Mouse (Mus musculus) lung, postnatal 0 days (tissue): ENCODE measurements at regions not wholly inside any gene's neighbourhood (a gene's known extent, or its start where the extent isn't known, plus 50 kb on each side); places are given as distances from the start of the nearest gene placed in this dataset.

Experiments used
- ATAC-seq: fragments of 200-750 bp; cut with Nextera tagmentation; 2 replicates; pipeline ENCODE4 v1.8.0; 2017; ENCODE audit warnings: moderate library complexity
- DNase-seq: peaks from one replicate; pipeline ENCODE4 v3.0.0-alpha.2; 2016; ENCODE audit warnings: low spot score
- H3K27ac ChIP-seq: fragments of 300-500 bp; sonication (generic); 2 replicates; pipeline ENCODE4 v1.5.1; 2014; ENCODE audit warnings: antibody characterized with exemption, mild to moderate bottlenecking, low read length, mixed read lengths
- H3K27me3 ChIP-seq: fragments of 300-500 bp; sonication (generic); replicated peaks from 2 replicates; pipeline ENCODE4 v1.6.1; 2014; ENCODE audit warnings: low read length, mixed read lengths; ENCODE audit not compliant: insufficient read depth
- H3K36me3 ChIP-seq: fragments of 300-500 bp; sonication (generic); 2 replicates; pipeline ENCODE4 v1.6.1; 2014; ENCODE audit warnings: low read length, mixed read lengths; ENCODE audit not compliant: insufficient read depth
- H3K4me1 ChIP-seq: fragments of 300-500 bp; sonication (generic); 2 replicates; pipeline ENCODE4 v1.6.1; 2014; ENCODE audit warnings: antibody characterized with exemption, low read depth, low read length, mixed read lengths; ENCODE audit not compliant: insufficient read depth
- H3K4me2 ChIP-seq: fragments of 300-500 bp; sonication (generic); replicated peaks from 2 replicates; pipeline ENCODE4 v1.6.1; 2014; ENCODE audit warnings: low read depth, mild to moderate bottlenecking, low read length, moderate library complexity, mixed read lengths
- H3K4me3 ChIP-seq: fragments of 300-500 bp; sonication (generic); 2 replicates; pipeline ENCODE4 v1.5.1; 2014; ENCODE audit warnings: low read depth, low read length
- H3K9ac ChIP-seq: fragments of 300-500 bp; sonication (generic); replicated peaks from 2 replicates; pipeline ENCODE4 v1.6.1; 2014; ENCODE audit warnings: low read depth, mild to moderate bottlenecking
- H3K9me3 ChIP-seq: fragments of 300-500 bp; sonication (generic); 2 replicates; pipeline ENCODE4 v1.6.1; 2016; ENCODE audit warnings: low read length, mixed read lengths
- CTCF ChIP-seq: IDR thresholded peaks from 2 replicates; pipeline ENCODE4 v1.5.1; 2016; ENCODE audit warnings: antibody characterized with exemption, mild to moderate bottlenecking
- EP300 ChIP-seq: IDR thresholded peaks from 2 replicates; pipeline ENCODE4 v1.6.1; 2016; ENCODE audit warnings: antibody characterized with exemption, mild to moderate bottlenecking, control low read depth
- WGBS: fragments of 180-500 bp; shearing (Covaris S2); extraction: QIAGEN DNeasy Blood & Tissue Kit; methylation state at CpG from one replicate; pipeline ENCODE4 v1.1.7; 2014; 5-methylcytosine and 5-hydroxymethylcytosine counted together

DNA sequence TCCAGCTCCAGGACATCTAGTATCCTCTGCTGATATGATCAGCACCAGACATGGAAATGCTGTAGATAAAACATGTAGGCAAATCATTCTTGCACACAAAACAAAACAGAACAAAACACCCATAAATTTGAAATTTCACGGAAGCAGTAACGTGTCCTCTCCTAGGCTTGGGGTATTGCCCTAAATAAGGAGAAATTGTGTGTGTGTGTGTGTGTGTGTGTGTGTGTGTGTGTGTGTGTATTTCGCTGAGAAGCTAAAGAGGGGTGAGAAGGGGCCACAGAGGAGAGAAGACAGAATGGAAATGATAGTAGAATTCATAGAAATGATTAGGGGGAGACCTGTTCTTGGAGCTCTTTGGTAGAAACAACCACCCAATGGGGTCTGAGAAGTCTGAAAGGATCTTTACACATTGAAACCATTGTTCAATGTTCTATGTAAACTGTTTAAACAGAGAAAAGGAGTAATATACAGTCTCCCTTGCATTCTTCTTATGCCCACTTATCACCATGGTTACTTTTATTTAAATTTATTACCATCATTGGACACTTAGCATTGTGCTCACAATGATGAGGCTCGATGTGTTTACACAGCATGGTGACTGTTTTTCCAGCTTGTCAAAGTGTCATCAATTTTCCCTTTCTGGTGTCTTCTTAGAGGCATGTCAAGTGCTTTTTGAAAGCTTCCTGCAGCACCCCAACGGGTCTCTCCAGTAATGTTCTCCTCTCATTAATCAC, 317.3 kb upstream of the 4933412E24Rik start:
- no peaks in the 10 kb centered on the region for H3K4me1 ChIP-seq
- no peak overlapping the region for H3K4me2 ChIP-seq
- TF ChIP-seq CTCF (no peak), EP300 (no peak)
- H3K36me3 ChIP-seq: no peaks in the 10 kb centered on the region
- H3K9ac ChIP-seq: no peak overlapping the region
- H3K27ac ChIP-seq: no peak overlapping the region
- no peak overlapping the region for H3K4me3 ChIP-seq
- 54% methylated on average over 5 of the region's 5 CpGs for WGBS
- ATAC-seq (no peak), DNase-seq (no peak)
- H3K9me3 ChIP-seq: no peaks in the 10 kb centered on the region
- no peaks in the 10 kb centered on the region for H3K27me3 ChIP-seq

DNA sequence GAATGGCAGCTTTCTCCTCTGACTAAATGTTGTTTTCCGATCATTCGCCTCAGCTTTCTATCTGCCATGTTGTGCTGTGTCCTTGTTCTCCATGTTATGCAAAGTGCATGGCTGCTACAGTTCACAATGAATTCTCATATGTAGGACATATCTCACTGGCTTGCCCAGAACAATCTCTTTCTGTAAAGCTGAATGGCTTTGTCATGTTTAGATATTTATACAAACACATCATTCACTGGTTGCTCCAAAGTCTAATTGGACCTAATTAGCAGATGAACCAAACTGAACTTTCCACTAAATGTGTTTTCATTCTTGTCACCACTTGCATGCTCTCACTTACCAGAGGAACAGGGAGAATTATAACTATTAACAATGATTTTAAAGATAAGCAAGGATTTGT, 301.2 kb upstream of the 4933412E24Rik start:
- H3K27ac ChIP-seq: no peak overlapping the region
- H3K9me3 ChIP-seq: no peaks in the 10 kb centered on the region
- no peak overlapping the region for H3K9ac ChIP-seq
- no peaks in the 10 kb centered on the region for H3K36me3 ChIP-seq
- no peak for ATAC-seq
- no peak overlapping the region for H3K4me2 ChIP-seq
- no peak overlapping the region for H3K4me3 ChIP-seq
- TF ChIP-seq EP300 (no peak), CTCF (no peak)
- H3K4me1 ChIP-seq: no peaks in the 10 kb centered on the region
- no peak for DNase-seq
- H3K27me3 ChIP-seq: no peaks in the 10 kb centered on the region
- WGBS: 94% methylated on average over 2 of the region's 2 CpGs

DNA sequence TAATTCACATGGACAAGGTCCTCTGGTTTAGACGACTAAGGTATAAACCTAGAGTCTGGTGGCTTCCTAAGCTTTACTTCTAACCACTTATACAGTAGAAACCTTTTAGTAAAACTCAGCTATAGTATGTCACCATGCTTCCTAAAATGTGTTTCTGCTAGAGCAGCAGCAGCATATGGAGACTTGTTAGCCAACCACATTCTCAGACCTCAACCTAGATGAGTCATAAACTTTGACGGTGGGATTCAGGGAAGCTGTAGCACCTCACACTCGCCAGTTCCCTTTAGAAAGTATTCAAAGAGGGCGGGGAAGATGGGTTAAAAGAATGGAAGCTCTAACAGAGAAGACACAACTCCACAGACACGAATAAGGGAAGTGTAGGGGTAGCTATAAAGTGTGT, 298.8 kb upstream of the 4933412E24Rik start:
- no peaks in the 10 kb centered on the region for H3K9me3 ChIP-seq
- H3K4me1 ChIP-seq: no peaks in the 10 kb centered on the region
- H3K4me2 ChIP-seq: no peak overlapping the region
- 70% methylated on average over 5 of the region's 5 CpGs for WGBS
- H3K27me3 ChIP-seq: no peaks in the 10 kb centered on the region
- DNase-seq: no peak
- no peak overlapping the region for H3K27ac ChIP-seq
- no peak for ATAC-seq
- H3K9ac ChIP-seq: no peak overlapping the region
- no peaks in the 10 kb centered on the region for H3K36me3 ChIP-seq
- H3K4me3 ChIP-seq: no peak overlapping the region
- TF ChIP-seq CTCF: no peak
- no peak for TF ChIP-seq EP300

DNA sequence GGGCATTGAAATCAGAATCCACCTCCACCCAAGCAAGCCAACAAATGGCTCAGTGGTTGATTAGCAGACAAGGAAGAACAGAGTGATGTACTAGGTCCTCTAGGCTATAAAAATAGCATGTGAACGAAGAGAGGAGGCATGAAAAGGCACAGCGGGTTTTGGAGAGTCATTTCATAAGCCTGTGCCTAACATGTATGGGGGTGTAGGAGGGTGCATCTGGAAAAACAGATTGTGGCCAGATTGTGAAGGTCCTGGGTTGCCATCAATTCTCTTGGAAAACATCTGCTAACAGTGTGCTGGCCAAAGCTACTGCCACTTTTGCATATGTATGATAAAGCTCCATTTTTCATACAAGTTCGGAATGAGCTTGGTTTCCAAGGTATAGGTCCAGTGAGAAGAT, 293.5 kb upstream of the 4933412E24Rik start:
- TF ChIP-seq CTCF (no peak), EP300 (no peak)
- Histone ChIP-seq H3K36me3 (no peaks in the 10 kb centered on the region), H3K27me3 (no peaks in the 10 kb centered on the region), H3K9me3 (no peaks in the 10 kb centered on the region), H3K27ac (no peak overlapping the region), H3K9ac (no peak overlapping the region), H3K4me3 (no peak overlapping the region), H3K4me2 (no peak overlapping the region), H3K4me1 (no peaks in the 10 kb centered on the region)
- WGBS: 72% methylated on average over 3 of the region's 3 CpGs
- DNase-seq (no peak), ATAC-seq (no peak)

DNA sequence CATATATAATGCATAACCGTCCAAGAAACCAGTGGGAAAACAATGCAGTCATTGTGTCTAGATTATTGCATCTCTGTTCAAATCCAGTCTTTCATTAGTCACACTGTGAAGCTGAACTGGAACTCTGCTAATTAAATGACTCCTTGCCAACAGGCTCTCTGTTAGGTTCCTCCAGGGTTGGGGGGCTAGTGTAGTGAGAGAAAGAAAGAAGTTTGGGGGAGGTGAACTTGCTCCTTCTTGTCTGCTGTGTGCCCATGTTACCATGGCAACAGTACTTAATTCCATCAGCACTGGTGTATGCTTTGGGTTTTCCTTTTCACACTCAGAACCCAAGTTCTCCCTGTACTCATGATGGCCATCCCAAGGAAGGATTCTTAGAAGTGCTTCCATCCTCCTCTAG, 292.6 kb upstream of the 4933412E24Rik start:
- DNase-seq: no peak

DNA sequence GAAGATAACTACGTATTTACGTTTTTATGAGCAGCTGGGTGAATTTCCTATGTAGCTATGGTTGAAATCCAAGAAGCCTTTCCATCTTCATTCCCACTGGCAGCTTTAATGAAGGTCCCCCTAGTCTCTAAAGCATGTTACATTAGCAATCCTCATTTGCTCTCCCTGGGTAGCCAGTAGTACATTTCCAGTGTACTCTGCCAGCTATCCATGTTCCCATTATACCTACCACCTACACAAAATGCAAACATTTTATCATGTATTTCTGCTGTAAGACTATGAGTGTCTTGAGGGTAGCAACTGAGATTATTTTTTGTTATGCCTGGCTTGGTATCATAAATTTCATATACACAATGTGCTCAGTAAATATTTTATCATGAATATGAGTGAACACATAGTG, 291.7 kb upstream of the 4933412E24Rik start:
- no peak overlapping the region for H3K4me2 ChIP-seq
- no peak overlapping the region for H3K27ac ChIP-seq
- DNase-seq: no peak
- no peaks in the 10 kb centered on the region for H3K9me3 ChIP-seq
- 79% methylated on average over 2 of the region's 2 CpGs for WGBS
- no peaks in the 10 kb centered on the region for H3K27me3 ChIP-seq
- H3K4me1 ChIP-seq: no peaks in the 10 kb centered on the region
- TF ChIP-seq EP300 (no peak), CTCF (no peak)
- ATAC-seq: no peak
- H3K4me3 ChIP-seq: no peak overlapping the region
- no peaks in the 10 kb centered on the region for H3K36me3 ChIP-seq
- no peak overlapping the region for H3K9ac ChIP-seq

More for the DNA sequence above, 292.6 kb upstream of the 4933412E24Rik start:
- Histone ChIP-seq H3K9me3 (no peaks in the 10 kb centered on the region), H3K4me3 (no peak overlapping the region), H3K27me3 (no peaks in the 10 kb centered on the region), H3K27ac (no peak overlapping the region), H3K36me3 (no peaks in the 10 kb centered on the region), H3K9ac (no peak overlapping the region), H3K4me1 (no peaks in the 10 kb centered on the region), H3K4me2 (no peak overlapping the region)
- 82% methylated on average over 1 of the region's 1 CpGs for WGBS
- no peak for TF ChIP-seq CTCF
- TF ChIP-seq EP300: no peak
- ATAC-seq: no peak

DNA sequence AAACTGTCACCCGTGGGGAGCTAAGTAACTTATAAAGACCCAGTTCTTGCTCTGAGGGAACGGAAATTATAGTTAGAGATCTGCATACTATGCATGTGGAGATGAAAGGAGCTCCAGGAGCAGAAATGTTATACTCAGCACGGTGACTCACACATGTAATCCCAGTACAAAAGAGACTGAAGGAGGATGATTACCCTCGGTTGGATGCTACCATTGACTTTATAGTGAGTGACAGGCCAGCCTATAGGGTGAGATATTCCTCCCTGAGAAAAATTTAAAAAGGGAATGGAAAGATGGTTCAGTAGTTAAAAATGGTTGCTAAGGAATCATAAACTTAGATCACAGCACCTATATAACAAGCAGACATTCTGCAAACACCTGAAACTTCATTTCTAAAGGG, 287.1 kb upstream of the 4933412E24Rik start:
- H3K4me1 ChIP-seq: no peaks in the 10 kb centered on the region
- H3K4me2 ChIP-seq: no peak overlapping the region
- 70% methylated on average over 4 of the region's 4 CpGs for WGBS
- H3K36me3 ChIP-seq: no peaks in the 10 kb centered on the region
- DNase-seq: no peak
- H3K4me3 ChIP-seq: no peak overlapping the region
- no peak for ATAC-seq
- no peak overlapping the region for H3K9ac ChIP-seq
- no peaks in the 10 kb centered on the region for H3K9me3 ChIP-seq
- H3K27me3 ChIP-seq: no peaks in the 10 kb centered on the region
- no peak overlapping the region for H3K27ac ChIP-seq
- TF ChIP-seq CTCF (no peak), EP300 (no peak)
